Mouse (Mus musculus): ENCODE results near the gene Inpp5b. TPM values are rescaled to one million over a fixed set of nuclear protein-coding genes. Genes with fewer than 3 reads are reported as not detected.

Gene Inpp5b
- polyA plus RNA-seq, 1 experiment from 2014 or later: 22.4 TPM

- no peaks in the 10 kb centered on the region for H3K9me3 ChIP-seq (ENCODE audit: control insufficient read depth)
- WGBS: 30% methylated on average over 6 of the region's 6 CpGs
- peak overlapping the region; percentile 73; the same call in 1 of the 2 replicates for H3K4me3 ChIP-seq (ENCODE audit: low read depth, low read length)
- H3K27ac ChIP-seq (ENCODE audit: low read depth, low read length): no peak overlapping the region
- H3K4me2 ChIP-seq (replicated peaks; ENCODE audit: low read depth): peak overlapping the region; percentile 93
- no peaks in the 10 kb centered on the region for H3K36me3 ChIP-seq (ENCODE audit: control insufficient read depth, insufficient read depth)
- H3K9ac ChIP-seq (ENCODE audit: low read depth, low read length): no peak overlapping the region
- peaks cover 3% of the 10 kb centered on the region; the same call in 1 of the 2 replicates for H3K4me1 ChIP-seq (replicated peaks; ENCODE audit: control insufficient read depth, insufficient read depth, low read length)
- TF ChIP-seq CTCF (IDR thresholded peaks at IDR 0.05; ENCODE audit: low read depth): no peak
- H3K27me3 ChIP-seq (replicated peaks; ENCODE audit: control insufficient read depth, insufficient read depth, low read length): no peaks in the 10 kb centered on the region
- ATAC-seq: no peak
Measured at GRCm38 (mm10) chr4:124699791-124700190, 41.9 kb upstream of the Inpp5b start.

DNA sequence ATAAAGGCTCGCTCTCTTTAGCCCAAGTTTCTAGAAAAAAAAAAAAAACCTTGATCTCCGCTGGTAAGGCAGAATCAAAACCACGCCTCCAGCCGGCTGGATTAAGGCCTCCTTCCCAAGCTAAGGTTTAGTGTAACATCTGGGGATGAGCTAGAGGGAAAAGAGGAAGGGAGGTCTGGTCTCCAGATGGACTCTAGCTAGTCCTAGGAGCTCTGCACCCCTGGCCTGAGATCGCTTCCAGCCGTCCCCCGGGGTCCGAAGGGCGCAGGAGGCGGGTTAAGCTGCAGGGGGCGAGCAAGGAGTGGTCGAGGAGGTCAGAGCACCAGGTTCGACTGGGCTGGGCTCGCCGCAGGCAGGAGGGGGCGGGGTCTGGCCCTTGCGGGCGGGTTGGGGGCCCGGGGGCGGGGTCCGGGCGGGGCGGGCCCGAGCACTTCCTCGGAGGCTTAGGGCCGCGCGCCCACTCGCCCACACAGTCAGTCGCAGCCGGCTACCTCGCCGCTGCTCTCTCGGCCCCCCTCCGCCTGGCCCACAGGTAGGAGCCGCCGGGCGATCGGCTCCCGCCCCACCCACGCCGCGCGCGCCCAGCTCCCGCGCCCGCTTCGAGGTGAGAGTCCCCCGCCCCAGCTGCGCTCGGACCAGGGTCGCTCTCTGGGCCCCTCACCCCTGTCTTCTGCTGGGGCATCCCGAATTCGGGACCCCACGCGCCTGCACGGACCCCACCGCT lies 41.2 kb upstream of the Inpp5b start, which contains the start of gene Fhl3:
Gene Fhl3 (plus strand): TSS at position 454 of the 724 bp plus-strand sequence.
- TF ChIP-seq CTCF (IDR thresholded peaks at IDR 0.05; ENCODE audit: low read depth): peak; percentile 43
- H3K9ac ChIP-seq (ENCODE audit: low read depth, low read length): peak within 1 kb of the TSS; percentile 63
- peak within 1 kb of the TSS; percentile 93 for H3K4me2 ChIP-seq (replicated peaks; ENCODE audit: low read depth)
- WGBS: under 1% methylated on average over 44 of the region's 59 CpGs
- no peaks in the 10 kb centered on the region for H3K27me3 ChIP-seq (replicated peaks; ENCODE audit: control insufficient read depth, insufficient read depth, low read length)
- peak within 1 kb of the TSS; percentile 73 for H3K4me3 ChIP-seq (ENCODE audit: low read depth, low read length)
- peak; percentile 45; the same call in 1 of the 2 replicates for ATAC-seq
- no peaks in the 10 kb centered on the region for H3K36me3 ChIP-seq (ENCODE audit: control insufficient read depth, insufficient read depth)
- no peaks in the 10 kb centered on the region for H3K9me3 ChIP-seq (ENCODE audit: control insufficient read depth)
- peak within 1 kb of the TSS; percentile 22; the same call in 1 of the 2 replicates for H3K27ac ChIP-seq (ENCODE audit: low read depth, low read length)
- H3K4me1 ChIP-seq (replicated peaks; ENCODE audit: control insufficient read depth, insufficient read depth, low read length): peaks cover 6% of the 10 kb centered on the region; the same call in 1 of the 2 replicates

DNA sequence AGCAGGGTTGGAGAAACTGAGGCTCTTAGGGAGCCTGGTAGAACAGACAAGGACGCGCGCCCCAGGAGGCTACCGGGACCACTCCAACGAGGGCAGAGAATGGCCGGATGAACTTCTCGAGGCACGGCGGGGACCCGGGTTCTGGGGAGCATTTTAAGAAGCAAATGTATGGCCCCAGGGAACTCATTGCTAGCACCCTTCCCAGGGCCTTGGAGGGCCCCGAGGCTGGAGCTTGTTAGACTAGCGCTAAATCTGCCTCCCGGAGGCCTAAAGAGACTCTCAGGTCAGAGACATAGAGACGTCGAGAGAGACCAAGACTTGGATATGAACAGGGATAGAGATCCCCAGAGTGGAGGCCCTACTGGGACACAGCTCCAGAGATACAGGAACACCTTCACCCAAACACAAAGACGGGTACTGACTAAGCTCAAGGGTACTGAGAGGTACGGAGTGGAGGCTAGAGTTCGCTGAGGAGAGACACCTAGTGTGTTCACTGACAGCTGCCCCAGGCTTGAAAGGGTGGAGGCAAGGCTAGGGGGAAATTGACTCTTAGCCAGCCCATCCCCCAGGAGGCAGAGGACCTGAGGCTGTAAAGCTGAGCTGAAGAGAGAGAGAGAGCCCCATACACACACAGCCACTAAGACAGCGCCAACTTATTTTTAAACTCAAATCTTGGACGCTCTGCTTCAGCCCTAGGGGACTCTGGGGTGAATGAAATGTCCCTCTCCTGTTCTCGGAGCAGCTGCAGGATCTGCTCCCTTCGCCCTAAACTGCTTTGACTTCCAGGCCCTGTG lies 40.4 kb upstream of the Inpp5b start:
- Histone ChIP-seq H3K27ac (ENCODE audit: low read depth, low read length) (peak overlapping the region; percentile 22; the same call in 1 of the 2 replicates), H3K36me3 (ENCODE audit: control insufficient read depth, insufficient read depth) (peaks cover 6% of the 10 kb centered on the region; the same call in 1 of the 2 replicates), H3K27me3 (replicated peaks; ENCODE audit: control insufficient read depth, insufficient read depth, low read length) (no peaks in the 10 kb centered on the region), H3K4me2 (replicated peaks; ENCODE audit: low read depth) (peak overlapping the region; percentile 93), H3K4me1 (replicated peaks; ENCODE audit: control insufficient read depth, insufficient read depth, low read length) (peaks cover 6% of the 10 kb centered on the region; the same call in 1 of the 2 replicates), H3K9me3 (ENCODE audit: control insufficient read depth) (no peaks in the 10 kb centered on the region), H3K9ac (ENCODE audit: low read depth, low read length) (peak overlapping the region; percentile 63), H3K4me3 (ENCODE audit: low read depth, low read length) (peak overlapping the region; percentile 73)
- WGBS: 12% methylated on average over 22 of the region's 22 CpGs
- ATAC-seq: no peak
- 0 out of 2 replicates have a peak, but pooled peaks have one; percentile 2 for TF ChIP-seq CTCF (IDR thresholded peaks at IDR 0.05; ENCODE audit: low read depth)

- no peak overlapping the region for H3K27ac ChIP-seq (ENCODE audit: low read depth, low read length)
- H3K4me1 ChIP-seq (replicated peaks; ENCODE audit: control insufficient read depth, insufficient read depth, low read length): peaks cover 6% of the 10 kb centered on the region; the same call in 1 of the 2 replicates
- WGBS: 50% methylated on average over 5 of the region's 5 CpGs
- no peak overlapping the region for H3K9ac ChIP-seq (ENCODE audit: low read depth, low read length)
- no peaks in the 10 kb centered on the region for H3K9me3 ChIP-seq (ENCODE audit: control insufficient read depth)
- H3K27me3 ChIP-seq (replicated peaks; ENCODE audit: control insufficient read depth, insufficient read depth, low read length): no peaks in the 10 kb centered on the region
- no peak for TF ChIP-seq CTCF (IDR thresholded peaks at IDR 0.05; ENCODE audit: low read depth)
- ATAC-seq: no peak
- peak overlapping the region; percentile 73 for H3K4me3 ChIP-seq (ENCODE audit: low read depth, low read length)
- peaks cover 6% of the 10 kb centered on the region; the same call in 1 of the 2 replicates for H3K36me3 ChIP-seq (ENCODE audit: control insufficient read depth, insufficient read depth)
- peak overlapping the region; percentile 93 for H3K4me2 ChIP-seq (replicated peaks; ENCODE audit: low read depth)
Measured at GRCm38 (mm10) chr4:124701916-124702315, 39.7 kb upstream of the Inpp5b start.

- H3K36me3 ChIP-seq (ENCODE audit: control insufficient read depth, insufficient read depth): peaks cover 10% of the 10 kb centered on the region; the same call in 1 of the 2 replicates
- H3K4me1 ChIP-seq (replicated peaks; ENCODE audit: control insufficient read depth, insufficient read depth, low read length): peaks cover 6% of the 10 kb centered on the region; the same call in 1 of the 2 replicates
- peak overlapping the region; percentile 30; the same call in 1 of the 2 replicates for H3K4me2 ChIP-seq (replicated peaks; ENCODE audit: low read depth)
- WGBS: 69% methylated on average over 2 of the region's 2 CpGs
- no peak overlapping the region for H3K27ac ChIP-seq (ENCODE audit: low read depth, low read length)
- no peaks in the 10 kb centered on the region for H3K9me3 ChIP-seq (ENCODE audit: control insufficient read depth)
- H3K27me3 ChIP-seq (replicated peaks; ENCODE audit: control insufficient read depth, insufficient read depth, low read length): no peaks in the 10 kb centered on the region
- no peak for ATAC-seq
- TF ChIP-seq CTCF (IDR thresholded peaks at IDR 0.05; ENCODE audit: low read depth): no peak
- no peak overlapping the region for H3K4me3 ChIP-seq (ENCODE audit: low read depth, low read length)
- no peak overlapping the region for H3K9ac ChIP-seq (ENCODE audit: low read depth, low read length)
Measured at GRCm38 (mm10) chr4:124703406-124703805, 38.2 kb upstream of the Inpp5b start.

Data from intestine, postnatal 0 days (tissue).